Mouse (Mus musculus) layer of hippocampus, adult 11-12 months (tissue): Measurements from ENCODE around the gene Aqp6.

ENCODE experiments used
- DNase-seq: peaks from one replicate; pipeline ENCODE4 v3.0.0; 2022; ENCODE audit warnings: low spot score

The Aqp6 gene

GRCm38 (mm10) chr15:99600986-99601822 lies at the start of gene Aqp6:
TSS of gene Aqp6 (plus strand) at chr15:99601400.
- DNase-seq: no peak

GRCm38 (mm10) chr15:99553767-99554166 lies 47.4 kb upstream of the Aqp6 start:
- no peak for DNase-seq

GRCm38 (mm10) chr15:99558947-99559346 lies 42.3 kb upstream of the Aqp6 start:
- no peak for DNase-seq

- DNase-seq: no peak
Observed at GRCm38 (mm10) chr15:99560246-99560645, 41.0 kb upstream of the Aqp6 start.

- no peak for DNase-seq
Observed at GRCm38 (mm10) chr15:99567371-99567770, 33.8 kb upstream of the Aqp6 start.

- no peak for DNase-seq
Observed at GRCm38 (mm10) chr15:99568682-99569081, 32.5 kb upstream of the Aqp6 start.

- DNase-seq: no peak
Observed at GRCm38 (mm10) chr15:99569123-99569522, 32.1 kb upstream of the Aqp6 start.

GRCm38 (mm10) chr15:99578802-99579485 lies 22.3 kb upstream of the Aqp6 start, which contains the start of gene Aqp2:
TSS of gene Aqp2 (plus strand) at chr15:99579055.
- no peak for DNase-seq

GRCm38 (mm10) chr15:99583463-99584344 lies 17.5 kb upstream of the Aqp6 start:
- no peak for DNase-seq

- no peak for DNase-seq
Observed at GRCm38 (mm10) chr15:99584407-99585202, 16.6 kb upstream of the Aqp6 start.

- DNase-seq: no peak
Observed at GRCm38 (mm10) chr15:99585741-99586140, 15.5 kb upstream of the Aqp6 start.

GRCm38 (mm10) chr15:99586525-99586924 lies 14.7 kb upstream of the Aqp6 start:
- no peak for DNase-seq

- DNase-seq: no peak
Observed at GRCm38 (mm10) chr15:99589237-99589636, 12.0 kb upstream of the Aqp6 start.

GRCm38 (mm10) chr15:99589704-99590103 lies 11.5 kb upstream of the Aqp6 start:
- DNase-seq: no peak

GRCm38 (mm10) chr15:99590429-99591084 lies 10.6 kb upstream of the Aqp6 start, which contains the start of gene Aqp5:
TSS of gene Aqp5 (plus strand) at chr15:99590782.
- no peak for DNase-seq

GRCm38 (mm10) chr15:99592177-99592576 lies 9.0 kb upstream of the Aqp6 start:
- no peak for DNase-seq

GRCm38 (mm10) chr15:99592877-99593276 lies 8.3 kb upstream of the Aqp6 start:
- DNase-seq: no peak

- no peak for DNase-seq
Observed at GRCm38 (mm10) chr15:99594951-99595350, 6.2 kb upstream of the Aqp6 start.

- peak; percentile 89 for DNase-seq
Observed at GRCm38 (mm10) chr15:99596056-99596687, 5.0 kb upstream of the Aqp6 start.

GRCm38 (mm10) chr15:99596841-99597240 lies 4.4 kb upstream of the Aqp6 start:
- DNase-seq: no peak
